Mouse (Mus musculus) E14TG2a.4 (cell line): ENCODE results near the gene Crtc2.

Source experiments
- CTCF ChIP-seq: conservative IDR thresholded peaks from 2 replicates; pipeline ENCODE4 v1.5.1; 2014; ENCODE audit warnings: low read length
- NANOG ChIP-seq: IDR thresholded peaks from 2 replicates; pipeline ENCODE4 v1.6.1; 2014; ENCODE audit warnings: borderline replicate concordance, low read length, mixed read lengths
- POU5F1 ChIP-seq: IDR thresholded peaks from 2 replicates; pipeline ENCODE4 v1.6.1; 2014; ENCODE audit warnings: low read length, borderline replicate concordance

DNA sequence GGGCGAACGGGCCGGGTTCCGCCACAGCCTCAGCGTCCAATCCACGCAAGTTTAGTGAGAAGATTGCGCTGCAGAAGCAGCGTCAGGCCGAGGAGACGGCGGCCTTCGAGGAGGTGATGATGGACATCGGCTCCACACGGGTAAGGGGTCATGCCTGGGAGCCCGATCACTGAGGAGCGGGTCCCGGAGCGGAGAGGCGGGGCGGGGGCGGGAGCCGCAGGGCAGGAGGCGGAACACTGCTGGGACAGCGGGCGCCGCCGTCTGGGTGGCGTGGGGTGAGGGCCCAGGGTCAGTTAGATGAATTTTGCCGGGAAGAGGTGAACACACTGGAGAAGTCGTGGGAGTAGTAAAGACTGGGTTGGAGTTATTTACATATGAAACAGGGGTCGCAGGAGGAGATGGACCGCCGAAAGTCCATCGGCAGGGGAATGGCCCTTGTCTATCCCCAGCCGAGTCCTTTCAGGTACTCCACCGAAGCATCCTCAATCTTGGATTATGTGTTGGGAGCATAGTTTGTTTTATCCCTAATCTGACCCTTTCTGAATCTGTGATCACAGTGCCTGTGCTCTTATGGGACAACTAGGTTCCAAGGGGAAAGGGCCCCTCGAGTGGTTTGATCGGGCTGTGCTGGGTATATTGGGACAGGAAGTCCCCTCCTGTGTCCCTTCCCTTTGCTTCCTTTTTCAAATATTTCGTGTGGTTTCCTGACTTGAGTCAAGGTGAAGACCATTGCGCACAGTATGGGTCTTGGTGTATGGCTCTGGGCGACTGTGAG, 643 bp downstream of the Crtc2 start:
- TF ChIP-seq CTCF (no peak), NANOG (no peak), POU5F1 (no peak)
